Mouse (Mus musculus) T-helper 1 cell (primary cell): ENCODE measurements at regions not wholly inside any gene's neighbourhood (a gene's known extent, or its start where the extent isn't known, plus 50 kb on each side); places are given as distances from the start of the nearest gene placed in this dataset.

Experiments used
- in situ Hi-C: fragments of 300-600 bp; cut with MboI, MseI; formaldehyde crosslinking; loops from one replicate; pipeline ENCODE4 v1.15.1; 2025; ENCODE audit warnings: high pct_unique_total_duplicates

DNA sequence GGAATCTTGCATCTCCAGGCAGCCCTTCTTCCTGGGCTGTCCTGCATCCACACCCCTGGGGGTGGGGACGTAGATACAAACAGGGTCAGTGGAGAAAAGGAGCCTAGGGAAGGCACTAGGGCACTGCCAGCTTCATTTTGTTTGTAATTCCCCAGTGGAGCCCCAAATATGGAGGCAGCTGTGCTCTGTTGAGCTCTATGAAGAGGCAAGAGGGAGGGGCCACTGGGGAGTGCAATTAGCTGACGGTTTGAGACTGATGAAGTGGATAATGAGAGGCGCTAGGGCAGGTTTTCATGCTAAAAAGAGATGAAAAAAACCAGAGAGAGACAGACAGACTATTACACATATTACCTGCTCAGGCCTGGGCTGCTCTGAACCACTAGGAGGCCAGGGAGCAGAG lies 135.8 kb upstream of the Grik3 start:
- in situ Hi-C loops = no loop called here

DNA sequence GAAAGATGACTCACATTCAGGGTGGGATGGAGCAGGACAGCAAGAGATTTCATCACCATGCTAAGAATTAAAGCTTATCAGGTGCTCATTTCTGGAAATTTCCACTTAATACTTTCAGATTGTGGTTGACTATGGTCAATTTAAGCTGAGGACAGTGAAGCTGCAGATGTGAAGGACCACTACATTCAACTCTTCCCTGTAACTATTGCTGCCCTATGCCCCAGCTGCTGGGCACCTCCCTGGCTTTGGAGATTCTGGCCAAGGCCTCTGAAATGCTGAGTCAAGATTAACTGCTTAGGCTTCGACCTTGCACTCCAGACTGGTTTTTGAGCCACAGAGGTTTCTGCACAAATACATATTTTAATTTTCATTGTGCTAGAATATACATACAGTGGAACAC lies 140.4 kb upstream of the Grik3 start:
- in situ Hi-C loops = no loop called here

- in situ Hi-C loops = no loop called here
These were observed 151.4 kb upstream of the Grik3 start for GRCm38 (mm10) chr4:125339056-125339455.

DNA sequence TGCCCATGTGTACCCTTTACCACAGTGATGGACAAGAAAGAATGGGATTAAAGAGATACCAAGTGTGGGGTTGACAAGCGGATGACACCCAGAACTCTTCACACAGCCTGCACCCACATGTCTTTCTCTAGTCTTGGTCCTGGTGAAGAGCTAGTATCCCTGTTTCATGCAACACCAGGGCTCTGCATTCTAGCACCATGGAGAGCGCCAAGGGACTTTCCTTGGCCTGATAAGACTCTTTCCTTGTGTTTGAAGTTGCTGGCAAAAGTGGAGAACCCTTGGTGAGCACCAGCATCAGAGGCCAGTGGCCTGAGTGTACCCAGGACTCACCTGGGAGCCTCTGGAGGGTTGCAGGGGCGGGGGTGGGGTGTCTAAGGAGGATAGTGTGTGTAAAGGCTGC lies 161.7 kb upstream of the Grik3 start:
- in situ Hi-C loops = no loop called here

DNA sequence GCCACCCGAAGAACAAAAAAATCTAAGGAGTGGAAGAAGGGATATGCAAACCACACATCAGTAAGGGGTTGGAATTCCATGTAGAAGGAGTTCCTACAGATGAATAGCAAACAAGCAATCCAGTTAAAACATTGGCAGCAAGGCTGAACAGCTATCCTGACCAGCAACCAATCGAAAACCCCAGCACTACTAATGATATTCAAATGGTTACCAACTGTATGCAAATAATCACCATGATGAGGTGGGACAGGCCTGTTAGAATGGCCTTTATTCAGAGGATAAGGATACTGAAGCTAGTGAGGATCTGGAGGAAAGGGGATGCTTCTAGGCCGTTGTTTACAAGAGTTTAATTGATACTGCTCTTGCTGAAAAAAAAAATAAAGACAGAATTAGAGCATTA lies 166.0 kb upstream of the Grik3 start:
- in situ Hi-C loops = no loop called here

DNA sequence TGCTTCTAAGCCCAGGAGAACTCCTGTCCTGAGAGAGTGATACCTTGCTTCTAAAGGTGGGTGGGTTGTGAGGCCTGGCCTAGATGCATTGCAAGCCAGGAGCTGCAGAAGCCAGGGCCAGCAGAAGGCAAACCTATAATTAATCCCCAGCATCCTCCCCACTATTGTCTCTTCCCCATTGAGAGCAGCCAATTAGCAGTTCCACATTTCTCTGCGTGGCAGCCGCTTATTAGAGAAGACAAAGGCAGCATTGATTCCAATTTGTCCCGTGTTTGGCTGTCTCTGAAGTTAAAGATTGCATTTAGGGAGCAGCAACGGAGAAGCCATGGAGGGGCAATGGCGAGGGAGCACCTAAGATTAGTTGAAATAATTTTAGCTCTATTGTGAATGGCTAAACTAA lies 171.2 kb upstream of the Grik3 start:
- in situ Hi-C loops = no loop called here

DNA sequence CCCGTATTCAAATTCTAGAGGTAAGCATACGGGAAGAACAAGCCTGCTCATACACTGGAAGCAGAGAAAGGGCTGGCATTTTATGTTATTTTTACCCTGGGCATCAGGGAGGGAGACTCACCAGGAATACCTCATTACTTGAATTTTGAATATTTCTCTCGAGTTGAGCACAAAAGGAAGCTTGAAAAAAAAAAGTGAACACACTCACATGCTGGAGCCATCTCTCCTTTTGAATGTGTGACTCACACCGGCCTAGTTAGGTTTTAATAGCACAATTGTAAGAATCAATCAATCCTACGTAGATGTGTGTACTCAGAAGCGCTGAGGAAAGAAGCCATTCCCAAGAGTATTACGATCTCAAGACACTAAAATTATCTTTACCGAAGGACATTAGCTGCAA lies 172.2 kb upstream of the Grik3 start:
- in situ Hi-C loops = no loop called here

- in situ Hi-C loops = no loop called here
These were observed 173.6 kb upstream of the Grik3 start for GRCm38 (mm10) chr4:125316876-125317275.

- in situ Hi-C loops = no loop called here
These were observed 174.7 kb upstream of the Grik3 start for GRCm38 (mm10) chr4:125315818-125316217.

GRCm38 (mm10) chr4:125313892-125314291 lies 176.6 kb upstream of the Grik3 start:
- in situ Hi-C loops = no loop called here

DNA sequence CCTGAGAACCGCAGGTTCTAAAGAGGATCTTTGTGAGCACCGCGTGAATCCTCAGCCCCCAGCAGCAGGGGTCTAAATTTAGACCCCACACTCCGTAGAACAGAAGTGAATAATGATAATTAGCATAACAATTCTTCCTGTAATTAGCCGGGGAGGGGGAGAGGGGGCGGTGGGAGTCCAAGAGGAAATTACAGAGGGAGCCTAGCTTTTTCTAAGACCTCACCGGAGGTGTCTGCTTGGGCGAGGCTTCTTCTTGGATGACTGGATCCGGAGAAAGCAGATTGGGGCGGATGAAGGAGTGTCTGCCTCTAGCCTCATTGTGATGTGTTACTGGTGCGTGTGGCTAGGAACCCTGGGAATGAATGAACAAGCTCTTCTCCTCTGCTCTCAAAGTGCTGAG lies 177.2 kb upstream of the Grik3 start:
- in situ Hi-C loops = no loop called here

GRCm38 (mm10) chr4:125308171-125308570 lies 180.5 kb upstream of the Zc3h12a start:
- in situ Hi-C loops = no loop called here

DNA sequence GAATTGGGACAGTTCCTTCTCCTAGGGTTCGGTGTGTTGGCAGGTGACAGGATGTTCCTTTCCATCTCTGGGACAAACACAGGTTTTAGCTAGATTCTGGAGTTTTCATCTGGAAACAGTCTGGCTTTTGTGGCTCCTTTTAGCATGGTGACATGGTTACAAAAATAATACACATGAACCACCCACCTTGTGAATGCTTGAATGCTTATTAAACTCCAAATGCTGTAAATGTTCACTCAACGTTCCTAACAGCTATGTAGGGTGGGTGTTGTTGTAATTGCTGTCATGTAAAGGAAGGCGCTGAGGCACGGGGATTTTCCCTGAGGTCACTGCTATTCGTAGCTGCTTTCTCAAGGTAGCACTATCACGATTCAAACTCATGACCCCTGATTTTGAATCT lies 178.1 kb upstream of the Zc3h12a start:
- in situ Hi-C loops = no loop called here

DNA sequence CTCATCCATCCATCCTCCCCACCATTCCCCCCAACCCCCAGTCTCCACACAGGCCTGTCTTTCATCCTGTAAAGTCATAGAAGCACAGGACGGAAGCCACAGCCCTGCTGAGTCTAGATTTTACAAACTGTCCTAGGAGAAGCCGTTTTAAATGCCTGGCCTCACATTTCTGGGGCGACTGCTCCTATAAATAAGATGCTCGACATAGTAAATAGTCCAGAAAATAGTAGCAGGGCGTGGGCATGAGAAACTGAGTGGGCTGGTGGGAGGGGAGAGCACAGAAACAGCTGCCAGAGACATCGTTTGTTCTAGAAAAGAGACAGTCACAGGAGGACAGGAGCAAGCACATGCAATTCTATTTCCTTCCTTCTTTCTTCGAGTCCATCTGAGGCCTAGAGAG lies 175.0 kb upstream of the Zc3h12a start:
- in situ Hi-C loops = no loop called here

- in situ Hi-C loops = no loop called here
These were observed 173.1 kb upstream of the Zc3h12a start for GRCm38 (mm10) chr4:125300503-125301457.

- in situ Hi-C loops = no loop called here
These were observed 163.1 kb upstream of the Zc3h12a start for GRCm38 (mm10) chr4:125290761-125291160.

DNA sequence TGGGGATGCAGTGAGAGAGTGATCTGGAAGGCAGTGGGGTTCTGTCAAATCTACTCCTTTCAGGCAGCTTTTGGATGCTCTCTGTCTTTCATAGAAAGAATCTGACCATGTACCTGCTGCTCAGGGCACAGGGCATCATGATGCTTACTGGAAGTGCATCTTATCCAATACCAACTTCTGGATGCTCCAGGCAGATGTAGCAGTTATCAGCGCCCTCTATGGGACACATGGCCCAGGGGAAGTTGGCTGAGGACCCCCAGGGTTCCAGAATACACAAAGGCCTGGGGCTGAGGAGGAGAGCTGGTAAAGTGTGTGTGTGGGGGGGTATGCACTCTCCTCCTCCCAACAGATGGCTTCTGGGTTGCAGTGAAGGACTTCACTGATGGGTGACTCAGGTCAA lies 162.1 kb upstream of the Zc3h12a start:
- in situ Hi-C loops = no loop called here

DNA sequence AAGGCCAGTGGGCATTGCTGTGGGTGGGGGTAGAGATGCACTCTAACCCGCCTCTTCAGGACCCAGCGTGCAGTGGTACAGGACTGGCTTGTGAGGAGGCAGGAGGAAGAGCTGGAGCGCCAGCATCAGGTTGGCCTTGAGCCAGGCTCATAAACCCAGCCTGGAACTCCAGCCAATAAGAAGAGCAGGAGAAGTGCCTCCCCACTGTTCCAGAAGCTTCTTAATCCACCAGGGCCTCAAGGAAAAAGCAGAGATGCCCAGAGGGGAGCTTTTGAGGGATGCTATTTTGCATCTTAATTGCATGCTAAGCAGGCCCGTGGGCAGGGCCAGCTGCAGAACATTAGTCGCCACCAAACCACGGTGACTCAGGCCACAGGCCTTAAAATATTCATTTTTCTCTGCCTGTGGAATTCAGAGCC lies 161.4 kb upstream of the Zc3h12a start:
- in situ Hi-C loops = no loop called here

- in situ Hi-C loops = no loop called here
These were observed 155.3 kb upstream of the Zc3h12a start for GRCm38 (mm10) chr4:125282974-125283319.

- in situ Hi-C loops = no loop called here
These were observed 154.7 kb upstream of the Zc3h12a start for GRCm38 (mm10) chr4:125282154-125282973.

DNA sequence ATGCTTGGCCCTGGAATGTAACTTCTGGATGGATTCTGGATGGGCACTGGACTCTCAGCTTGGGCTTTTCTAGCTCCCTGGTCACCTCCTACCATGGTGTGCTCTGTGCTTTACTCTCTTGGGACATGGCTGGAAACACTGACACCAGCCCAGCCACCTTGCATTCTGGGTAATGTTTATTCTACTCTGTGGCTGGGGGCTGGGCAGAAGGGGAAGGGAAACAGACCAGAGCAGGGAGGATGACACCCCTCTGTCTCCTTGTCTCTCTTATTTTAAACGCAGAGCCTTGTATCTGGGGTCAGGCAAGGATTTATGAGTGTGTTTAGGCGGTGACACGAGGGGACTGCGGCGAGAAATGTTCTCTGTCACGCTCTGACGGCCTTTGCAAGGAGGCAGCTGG lies 151.5 kb upstream of the Zc3h12a start:
- in situ Hi-C loops = no loop called here

DNA sequence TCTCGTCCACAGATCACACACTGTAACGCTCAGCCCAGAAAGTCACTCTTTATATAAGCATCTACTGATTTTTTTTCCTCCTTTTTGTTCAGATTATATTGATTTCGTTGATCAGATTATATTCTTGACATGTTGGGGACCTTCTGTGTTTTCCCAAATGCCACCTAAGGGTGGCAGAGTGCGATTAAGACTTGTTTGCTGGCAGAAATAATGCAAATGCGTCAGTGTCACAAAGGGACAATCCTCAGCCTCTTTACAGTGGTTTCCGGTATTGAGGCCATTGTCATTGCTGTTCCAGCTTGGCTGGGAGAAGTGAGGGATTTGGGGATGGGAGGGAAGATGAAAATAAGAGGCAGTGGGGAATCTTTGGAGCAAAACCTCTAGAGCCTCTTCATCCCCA lies 149.2 kb upstream of the Zc3h12a start:
- in situ Hi-C loops = no loop called here

GRCm38 (mm10) chr4:125275259-125275658 lies 147.6 kb upstream of the Zc3h12a start:
- in situ Hi-C loops = no loop called here
